Mouse (Mus musculus) embryonic facial prominence, embryonic 10.5 days (tissue): ENCODE data around the gene Gm20909. TPM values are rescaled to one million over a fixed set of nuclear protein-coding genes. Genes with fewer than 3 reads are reported as not detected.
"Not testable (repeated sequence)": the region's sequence is repeated elsewhere in the genome, so short reads cannot be mapped to it uniquely, and the experiment has no call there.

Source experiments
- DNase-seq: peaks from one replicate; pipeline ENCODE4 v3.0.0-alpha.2; 2017; ENCODE audit warnings: low spot score
- H3K27ac ChIP-seq: fragments of 300-500 bp; sonication (generic); replicated peaks from 2 replicates; pipeline ENCODE4 v1.5.1; 2016; ENCODE audit warnings: mild to moderate bottlenecking
- H3K27me3 ChIP-seq: fragments of 300-500 bp; sonication (generic); replicated peaks from 2 replicates; pipeline ENCODE4 v1.6.1; 2016; ENCODE audit warnings: low read depth, mild to moderate bottlenecking; ENCODE audit not compliant: poor library complexity, severe bottlenecking
- H3K36me3 ChIP-seq: fragments of 300-500 bp; sonication (generic); replicated peaks from 2 replicates; pipeline ENCODE4 v1.6.1; 2016; ENCODE audit warnings: mild to moderate bottlenecking, moderate library complexity
- H3K4me1 ChIP-seq: fragments of 300-500 bp; sonication (generic); 2 replicates; pipeline ENCODE4 v1.6.1; 2016
- H3K4me3 ChIP-seq: fragments of 300-500 bp; sonication (generic); 2 replicates; pipeline ENCODE4 v1.5.1; 2016; ENCODE audit warnings: mild to moderate bottlenecking, moderate library complexity
- H3K9me3 ChIP-seq: fragments of 300-500 bp; sonication (generic); 2 replicates; pipeline ENCODE4 v1.6.1; 2016; ENCODE audit warnings: mild to moderate bottlenecking
- WGBS: fragments of 180-500 bp; shearing (Covaris S2); methylation state at CpG from one replicate; pipeline ENCODE4 v1.1.7; 2016; 5-methylcytosine and 5-hydroxymethylcytosine counted together
- polyA plus RNA-seq: library from polyadenylated mRNA; unstranded; fragments of >200 nt; fragmentation: Nextera tagmentation; extraction: Ambion mirVana; gene quantifications from 2 replicates; pipeline ENCODE4 v1.2.1, GENCODE M21; 2016

Gene Gm20909
- not detected in 2 replicates for polyA plus RNA-seq

GRCm38 (mm10) chrY:21164270-21164669, at the start of gene Gm20909:
Gene Gm20909 (plus strand): TSS chrY:21164570.
- not testable (repeated sequence) for DNase-seq, H3K4me3 ChIP-seq, H3K9me3 ChIP-seq, H3K36me3 ChIP-seq, H3K4me1 ChIP-seq, H3K27ac ChIP-seq, H3K27me3 ChIP-seq
- no CpG with 5 or more reads among the region's 4 CpGs for WGBS

Other genes starting within 250 kb of the Gm20909 start
- not detected in 2 replicates for gene Gm29866, start 170.9 kb upstream of the Gm20909 start, polyA plus RNA-seq
- gene Gm20865, start 77.0 kb downstream of the Gm20909 start, polyA plus RNA-seq = not detected in 2 replicates